Mouse (Mus musculus) 416B (cell line): ENCODE data around the gene Ankdd1a.

Experiments
- DNase-seq: peaks from one replicate; pipeline ENCODE4 v3.0.0; 2011; ENCODE audit warnings: low read depth

Ankdd1a gene

GRCm38 (mm10) chr9:65542111-65542524 lies 22.1 kb upstream of the Ankdd1a start:
- DNase-seq: peak; percentile 92

GRCm38 (mm10) chr9:65541126-65542068 lies 21.4 kb upstream of the Ankdd1a start:
- peak; percentile 98 for DNase-seq

GRCm38 (mm10) chr9:65539697-65540096 lies 19.7 kb upstream of the Ankdd1a start:
- DNase-seq: no peak

- no peak for DNase-seq
Measured at GRCm38 (mm10) chr9:65537901-65538630, 18.1 kb upstream of the Ankdd1a start.

GRCm38 (mm10) chr9:65536491-65536890 lies 16.5 kb upstream of the Ankdd1a start:
- no peak for DNase-seq

GRCm38 (mm10) chr9:65535789-65536469 lies 15.9 kb upstream of the Ankdd1a start:
- peak; percentile 46 for DNase-seq

GRCm38 (mm10) chr9:65535191-65535722 lies 15.3 kb upstream of the Ankdd1a start:
- peak; percentile 90 for DNase-seq

GRCm38 (mm10) chr9:65534111-65534510 lies 14.1 kb upstream of the Ankdd1a start:
- no peak for DNase-seq

GRCm38 (mm10) chr9:65532986-65533385 lies 13.0 kb upstream of the Ankdd1a start:
- DNase-seq: peak; percentile 90

- DNase-seq: no peak
Measured at GRCm38 (mm10) chr9:65531283-65531682, 11.3 kb upstream of the Ankdd1a start.

GRCm38 (mm10) chr9:65529659-65530058 lies 9.7 kb upstream of the Ankdd1a start:
- DNase-seq: peak; percentile 47

- peak; percentile 82 for DNase-seq
Measured at GRCm38 (mm10) chr9:65528417-65529038, 8.5 kb upstream of the Ankdd1a start.

GRCm38 (mm10) chr9:65525445-65526195 lies 5.6 kb upstream of the Ankdd1a start:
- peak; percentile 73 for DNase-seq

GRCm38 (mm10) chr9:65523611-65524364 lies 3.8 kb upstream of the Ankdd1a start:
- peak; percentile 94 for DNase-seq

GRCm38 (mm10) chr9:65520505-65520876 lies 498 bp upstream of the Ankdd1a start:
- no peak for DNase-seq

- no peak for DNase-seq
Measured at GRCm38 (mm10) chr9:65514851-65515261, 5.1 kb downstream of the Ankdd1a start.

GRCm38 (mm10) chr9:65514431-65514830 lies 5.6 kb downstream of the Ankdd1a start:
- no peak for DNase-seq

GRCm38 (mm10) chr9:65512520-65512919 lies 7.5 kb downstream of the Ankdd1a start:
- no peak for DNase-seq

GRCm38 (mm10) chr9:65508449-65508848 lies 11.5 kb downstream of the Ankdd1a start:
- peak; percentile 67 for DNase-seq
